Mouse (Mus musculus): Measurements from ENCODE around the gene Plcl1.
A peak's percentile ranks its signal among the peaks of the same experiment; 100 is the strongest.

The Plcl1 gene

GRCm38 (mm10) chr1:55618617-55619286, 213.0 kb downstream of the Plcl1 start:
- peak; percentile 35 to 62 for DNase-seq

DNA sequence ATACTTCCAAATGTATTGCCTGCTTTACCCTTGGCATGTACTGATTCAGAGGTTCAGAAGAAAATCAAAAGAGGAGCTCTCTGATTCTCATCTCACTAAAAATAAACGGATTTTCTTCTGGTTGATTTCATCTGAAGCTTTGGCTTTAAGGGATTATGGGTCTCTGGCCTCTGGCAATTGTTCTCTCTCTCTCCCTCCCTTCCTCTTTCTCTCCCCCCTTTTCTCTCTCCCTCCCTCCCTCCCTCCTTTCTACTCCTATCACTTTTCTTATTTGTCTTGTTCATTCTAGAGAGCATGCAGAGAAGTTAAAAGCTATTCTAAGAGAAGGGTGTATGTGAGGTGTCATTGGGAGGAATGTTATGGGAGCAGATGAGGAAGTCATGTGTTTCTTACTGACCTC, 225.8 kb downstream of the Plcl1 start:
- DNase-seq, result no peak

DNA sequence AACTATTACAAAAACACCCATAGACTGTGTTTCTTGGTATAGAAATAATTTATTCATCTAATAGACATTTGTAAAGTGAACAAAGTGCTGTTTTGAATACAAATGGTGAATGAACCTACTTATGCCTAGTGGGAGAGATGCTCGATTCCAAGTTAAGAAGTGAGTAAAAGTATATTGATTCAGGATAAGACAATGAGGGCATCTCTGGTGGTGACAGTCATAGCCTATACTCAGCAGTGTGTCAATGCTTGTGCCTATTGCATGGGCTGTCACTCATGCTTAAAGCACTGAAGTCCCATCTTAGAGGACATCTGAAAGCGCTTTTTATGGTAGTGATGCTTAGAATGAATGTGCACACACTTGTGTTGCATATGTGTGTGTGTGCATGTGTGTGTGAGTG, 226.3 kb downstream of the Plcl1 start:
- DNase-seq, result no peak

- DNase-seq, result peak; percentile 33 to 36
Measured at GRCm38 (mm10) chr1:55633326-55633725, 227.6 kb downstream of the Plcl1 start.

GRCm38 (mm10) chr1:55659518-55660210, 253.9 kb downstream of the Plcl1 start:
- DNase-seq, result peak; percentile 25 to 51

DNA sequence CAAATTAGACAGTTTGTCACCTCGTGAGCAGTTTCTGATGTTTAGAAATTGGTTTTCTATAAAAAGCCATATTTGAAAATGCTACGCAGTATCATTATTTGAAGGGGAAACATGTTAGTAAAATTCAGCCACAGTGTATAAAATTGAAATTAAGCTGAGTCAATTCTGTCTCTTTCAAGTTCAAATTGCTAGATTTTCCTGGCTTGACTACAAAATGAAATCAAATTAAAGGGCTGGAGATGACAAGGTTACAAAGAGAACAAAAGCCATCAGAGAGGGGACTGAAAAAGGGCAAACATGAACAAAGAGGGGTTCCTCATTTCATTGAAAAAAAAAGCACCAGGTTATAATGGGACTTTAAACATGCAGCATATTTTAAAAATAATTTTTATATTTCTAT, 255.7 kb downstream of the Plcl1 start:
- no peak for DNase-seq

GRCm38 (mm10) chr1:55665137-55665827, 259.6 kb downstream of the Plcl1 start:
- DNase-seq, result peak; percentile 14 to 24

DNA sequence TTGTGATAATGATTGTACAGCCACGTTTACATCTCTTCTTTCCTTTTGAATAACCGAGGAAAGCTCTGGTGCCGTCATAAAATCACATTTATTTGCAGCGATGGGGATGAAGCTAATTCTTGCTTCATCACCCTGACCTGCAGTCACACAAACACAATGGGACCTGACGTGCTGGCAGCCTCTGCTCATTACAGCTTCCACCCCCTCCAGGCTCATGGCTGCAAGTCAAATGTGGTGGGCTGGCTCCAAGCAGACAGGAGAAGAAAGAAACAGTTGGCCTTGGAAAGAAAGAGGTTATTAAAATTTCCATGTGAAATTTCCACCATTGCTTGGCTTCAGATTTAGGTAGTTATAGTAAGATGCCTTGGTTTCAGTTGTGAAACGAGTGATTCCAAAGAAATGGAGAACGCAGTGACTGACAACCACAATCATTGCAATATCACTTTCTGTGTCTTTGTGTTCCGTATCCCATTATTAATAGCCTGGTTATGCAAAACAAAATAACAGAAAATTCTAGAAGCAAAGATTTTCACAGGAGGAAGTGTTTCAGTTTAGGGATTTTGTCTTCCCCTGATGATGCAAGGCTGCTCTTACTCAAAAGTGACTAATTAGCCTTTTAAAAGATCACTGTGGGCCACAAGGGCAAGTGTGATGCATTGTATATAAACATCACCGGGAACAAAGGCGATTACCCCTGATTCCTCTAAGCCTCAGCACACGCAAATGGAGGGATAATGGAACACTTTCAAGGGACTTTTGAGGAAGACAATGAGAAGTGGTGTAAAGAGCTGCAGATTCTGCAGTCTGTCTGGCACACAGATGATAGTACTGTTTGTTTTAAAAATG, 260.3 kb downstream of the Plcl1 start:
- peak; percentile 93 to 96 for DNase-seq

DNA sequence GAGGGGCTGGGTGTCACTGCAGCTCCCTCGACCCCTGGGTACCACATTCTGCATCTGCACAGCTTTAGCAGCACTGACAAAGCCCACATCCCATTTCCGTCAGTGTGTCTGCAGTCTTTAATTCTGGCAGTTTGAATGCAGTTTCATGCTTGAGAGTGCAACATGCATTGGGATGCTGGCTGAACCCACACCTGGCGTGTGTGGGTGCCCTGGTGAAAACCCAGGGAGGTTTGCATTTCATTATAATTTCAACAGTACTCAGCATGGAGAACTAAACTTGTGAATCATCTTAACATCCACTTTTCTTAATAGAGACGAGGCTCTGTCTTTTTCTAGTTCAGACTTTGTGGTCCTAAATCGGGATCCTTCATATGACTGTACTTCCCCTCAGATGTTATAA, 261.1 kb downstream of the Plcl1 start:
- peak; percentile 26 to 37 for DNase-seq

DNA sequence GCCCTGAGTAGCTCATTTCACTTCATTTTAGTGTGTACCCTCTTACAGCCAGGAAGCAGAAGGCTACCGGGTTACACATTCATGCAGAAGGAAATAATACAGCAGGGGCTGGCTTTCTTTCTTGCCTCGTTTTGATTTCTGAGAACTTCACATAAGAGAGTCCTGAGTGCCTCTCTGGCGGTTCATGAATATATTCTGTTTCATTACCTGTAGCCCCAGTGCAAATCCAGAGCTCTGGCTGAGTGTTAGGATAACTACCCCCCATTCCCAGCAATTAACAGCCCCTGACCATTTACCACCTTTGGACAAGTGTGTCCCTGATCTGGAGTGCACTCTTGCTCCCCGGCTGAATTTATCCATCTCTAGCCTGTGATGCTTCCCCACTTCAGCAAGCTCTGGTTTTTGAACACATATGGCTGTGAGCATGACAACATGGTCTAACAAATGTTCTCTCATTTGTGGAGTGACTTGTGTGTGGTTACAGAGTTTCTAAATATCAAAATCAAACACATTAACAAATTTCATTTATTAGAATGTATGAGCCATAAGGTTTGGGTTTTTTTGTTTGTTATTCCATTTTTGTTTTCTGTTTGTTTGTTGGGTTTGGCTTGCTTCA, 263.0 kb downstream of the Plcl1 start:
- peak in 1 of 2 experiments; percentile 15 for DNase-seq

DNA sequence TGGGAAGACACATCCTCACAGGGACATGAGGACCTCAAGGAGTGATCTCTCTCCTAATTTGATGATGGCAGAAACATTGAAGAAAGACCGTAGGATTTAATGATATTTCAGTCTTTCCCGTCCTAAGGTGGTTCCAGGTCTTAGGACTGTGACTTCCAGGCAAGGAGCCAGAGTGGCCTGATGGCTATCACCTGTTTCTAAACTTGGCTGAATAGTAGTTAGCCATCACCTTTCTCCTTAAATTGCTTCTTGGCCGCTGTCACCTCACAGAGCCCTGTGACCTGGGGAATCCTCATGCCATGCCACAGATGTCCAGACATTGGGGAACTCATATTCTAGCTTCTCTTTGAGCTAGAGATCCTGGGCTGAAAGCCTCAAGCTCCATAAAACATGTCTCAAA, 277.0 kb downstream of the Plcl1 start:
- peak in 1 of 2 experiments; percentile 42 for DNase-seq

GRCm38 (mm10) chr1:55686261-55686660, 280.5 kb downstream of the Plcl1 start:
- DNase-seq, result peak; percentile 41 to 60

GRCm38 (mm10) chr1:55693636-55694220, 288.0 kb downstream of the Plcl1 start:
- no peak for DNase-seq

DNA sequence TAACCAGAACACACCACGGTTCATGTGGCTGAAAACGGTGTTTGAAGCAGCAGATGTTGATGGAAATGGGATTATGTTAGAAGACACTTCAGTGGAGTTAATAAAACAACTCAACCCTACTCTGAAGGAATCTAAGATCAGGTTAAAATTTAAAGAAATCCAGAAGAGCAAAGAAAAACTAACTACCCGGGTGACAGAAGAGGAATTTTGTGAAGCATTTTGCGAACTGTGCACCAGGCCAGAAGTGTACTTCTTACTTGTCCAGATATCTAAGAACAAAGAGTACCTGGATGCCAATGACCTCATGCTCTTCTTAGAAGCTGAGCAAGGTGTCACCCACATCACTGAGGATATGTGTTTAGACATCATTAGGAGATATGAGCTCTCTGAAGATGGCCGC, 290.5 kb downstream of the Plcl1 start:
- no peak for DNase-seq

GRCm38 (mm10) chr1:55699393-55699970, 293.8 kb downstream of the Plcl1 start:
- no peak for DNase-seq

DNA sequence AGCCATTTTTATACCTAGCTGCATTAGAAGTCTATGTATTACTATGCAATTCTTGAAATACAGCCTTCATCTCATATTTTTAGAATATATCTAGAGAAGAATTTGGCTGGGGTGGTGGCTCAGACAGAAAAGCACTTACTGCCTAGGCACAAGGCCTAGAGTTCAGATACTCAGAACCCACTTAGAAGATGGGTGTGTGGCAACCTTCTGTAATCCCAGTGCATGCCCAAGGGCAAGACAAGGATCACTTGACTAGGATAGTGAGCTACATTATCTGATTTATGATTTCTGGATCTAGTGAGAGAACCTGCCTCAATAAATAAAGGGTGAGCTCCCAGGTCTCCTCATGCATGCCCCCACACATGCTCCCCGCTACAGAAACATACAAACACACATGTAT, 294.3 kb downstream of the Plcl1 start:
- no peak for DNase-seq

DNA sequence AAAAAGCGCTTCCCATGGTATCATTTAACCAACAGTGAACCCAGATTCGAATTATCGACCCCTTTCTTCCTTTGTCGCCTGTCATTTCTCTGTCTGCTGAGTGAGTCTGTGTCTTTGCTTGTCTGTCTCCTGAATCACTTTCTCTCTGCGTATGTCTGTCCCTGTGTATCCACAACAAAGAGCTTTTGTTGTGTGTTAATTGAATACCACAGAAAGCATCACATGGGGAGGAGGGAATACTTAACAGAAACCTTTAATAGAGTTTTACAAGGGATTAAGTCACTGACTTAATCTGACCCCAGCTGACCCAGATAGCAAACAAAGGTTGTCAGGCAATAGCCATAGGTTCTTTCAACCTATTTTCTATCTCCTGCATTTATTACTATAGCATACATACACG, 295.0 kb downstream of the Plcl1 start:
- DNase-seq, result no peak

DNA sequence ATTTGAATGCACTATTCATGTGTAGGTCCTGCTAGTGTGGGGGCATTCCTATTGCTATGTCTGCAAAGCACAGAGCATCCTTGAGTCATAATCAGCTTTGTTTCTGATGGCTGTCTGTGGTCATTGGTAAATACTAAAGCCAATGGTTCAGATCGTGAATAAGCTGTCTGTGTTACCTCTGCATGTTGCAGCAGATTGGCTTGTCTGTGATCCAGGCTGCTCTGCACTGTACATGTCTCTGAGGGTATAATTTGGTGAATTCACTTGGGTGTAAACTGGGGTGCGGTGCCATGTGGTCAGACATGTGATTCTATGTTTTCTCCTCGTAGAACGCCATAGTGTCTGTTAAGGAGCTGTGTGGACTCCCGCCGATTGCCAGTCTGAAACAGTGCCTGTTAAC, 295.9 kb downstream of the Plcl1 start:
- DNase-seq, result peak; percentile 59 to 65

DNA sequence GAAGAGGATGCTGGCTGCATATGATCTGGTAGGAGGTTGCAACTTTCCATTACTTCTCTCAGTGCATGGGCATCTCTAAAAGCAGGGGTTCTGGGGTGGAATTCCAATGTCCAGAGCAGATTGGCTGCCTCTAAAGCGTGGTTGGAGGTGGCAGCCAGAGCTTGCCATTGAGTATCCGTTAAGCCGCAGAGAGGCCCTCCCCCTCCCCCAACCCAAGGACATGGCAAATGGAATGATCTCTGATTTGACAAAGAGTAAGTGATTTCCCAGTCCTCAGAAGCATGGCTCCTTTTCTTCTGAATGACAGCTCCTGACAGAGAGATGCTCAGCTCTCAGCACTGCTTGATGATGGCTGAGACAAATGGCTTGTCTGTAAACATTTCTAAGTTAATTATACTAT, 296.4 kb downstream of the Plcl1 start:
- peak; percentile 48 to 53 for DNase-seq

DNA sequence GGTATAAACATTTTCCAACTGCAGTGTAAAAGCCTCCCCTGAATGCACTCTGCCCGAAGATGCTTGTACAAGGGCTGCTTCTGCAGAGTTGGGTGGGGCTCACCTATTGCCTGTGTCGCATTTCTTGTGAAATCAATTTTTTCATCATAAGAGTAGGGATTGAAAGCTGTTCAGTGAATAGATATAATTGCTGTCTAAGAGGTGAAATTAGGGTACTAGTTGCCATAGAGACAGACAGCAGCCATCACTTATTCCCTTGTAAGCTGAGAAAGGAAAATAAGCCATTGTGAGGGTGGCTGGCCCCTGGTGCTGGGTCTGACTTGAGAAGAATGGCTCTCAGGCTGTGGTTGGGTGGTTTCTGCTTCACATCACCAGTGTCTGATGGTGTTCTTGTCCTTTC, 299.0 kb downstream of the Plcl1 start:
- no peak for DNase-seq

DNA sequence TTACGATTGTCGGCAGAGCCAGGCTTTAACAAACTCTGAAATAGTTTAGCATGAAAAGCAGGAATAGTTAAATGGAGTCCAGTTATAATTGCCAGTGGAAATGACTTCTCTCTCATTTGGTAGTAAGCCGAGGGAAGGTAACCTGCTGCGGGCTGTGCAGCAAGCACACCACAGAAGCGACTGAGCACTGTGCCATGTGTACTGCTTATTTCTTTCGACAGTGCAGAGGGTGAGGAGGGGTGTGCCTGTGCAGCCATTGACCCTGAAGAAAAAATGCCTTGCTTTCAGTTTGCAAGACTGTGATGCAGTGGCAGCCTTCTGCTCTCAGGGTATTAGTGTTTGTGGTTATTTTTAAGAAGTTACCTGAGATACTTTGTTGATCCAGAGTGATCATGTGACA, 299.5 kb downstream of the Plcl1 start:
- DNase-seq, result no peak

DNA sequence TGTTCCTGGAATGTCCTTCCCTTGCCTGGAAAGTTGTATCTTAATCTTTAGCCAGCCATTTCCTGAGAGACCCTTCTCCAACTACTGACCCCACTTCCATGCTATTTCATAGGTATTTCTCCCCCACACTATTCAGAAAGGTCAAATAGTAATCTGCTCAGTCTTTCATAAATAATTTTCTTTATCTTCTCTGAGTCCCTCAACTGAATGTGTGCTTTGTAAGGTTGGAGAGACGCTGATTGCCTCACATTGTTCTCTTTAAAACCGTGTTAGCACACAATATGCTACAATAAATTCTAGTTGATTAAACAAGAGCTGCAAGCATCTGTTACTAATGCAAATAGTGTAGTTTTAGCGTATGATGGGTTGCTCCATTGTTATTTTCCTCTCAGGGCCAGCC, 300.0 kb downstream of the Plcl1 start:
- DNase-seq, result no peak

Measured in cerebellum, postnatal 10 days (tissue).